In genomic region chr17:66368127-66368526, GRCm38 (mm10) we compare ENCODE assay signal across 24 mouse cellular contexts.
DNase-seq lines count a peak whose midpoint lies in the region; ATAC-seq and TF ChIP-seq lines count a peak whose summit lies in the region.
"Had no signal": no experiment of that assay in that cellular context is flagged by ENCODE, and none has a peak within 500 bp of the region (broad histone marks: within the 10 kb centered on the region; RNA-seq: fewer than 3 reads in every experiment).

No protein-coding gene starts in this region.

- peaks cover 36% of the 10 kb centered on the region for H3K4me1 ChIP-seq in cerebellum, adult 2 months (ENCODE audit: control insufficient read depth, insufficient read depth, low read length)
- H3K4me1 ChIP-seq: liver, embryonic 13.5 days; midbrain, embryonic 12.5 days had no signal

- TF ChIP-seq CTCF in cerebellum, adult 2 months (IDR thresholded peaks at IDR 0.05; ENCODE audit: borderline replicate concordance, insufficient read depth, low read depth, low read length), result no peak

- TF ChIP-seq POLR2A in cerebellum, adult 2 months (IDR thresholded peaks at IDR 0.05; ENCODE audit: borderline replicate concordance, insufficient read depth, low read length), result no peak

- ATAC-seq in megakaryocyte progenitor cell, adult 5-6 weeks (replicated peaks; ENCODE audit: poor library complexity), result no peak
- ATAC-seq: activated CD4-positive, CD25-positive, alpha-beta regulatory T cell, adult 4 months; forebrain, embryonic 16.5 days; intestine, embryonic 15.5 days had no signal

- H3K27ac ChIP-seq in cerebellum, adult 2 months (ENCODE audit: insufficient read depth, low read length), result peak overlapping the region; percentile 49
- H3K27ac ChIP-seq: embryonic facial prominence, embryonic 13.5 days; hindbrain, embryonic 14.5 days; intestine, embryonic 15.5 days; limb, embryonic 13.5 days; liver, embryonic 13.5 days; midbrain, embryonic 12.5 days; stomach, embryonic 15.5 days had no signal

- H3K4me3 ChIP-seq in cerebellum, adult 2 months (replicated peaks; ENCODE audit: insufficient read depth, low read depth, low read length), result no peak overlapping the region
- H3K4me3 ChIP-seq: embryonic facial prominence, embryonic 13.5 days; heart, embryonic 12.5 days; intestine, embryonic 15.5 days; limb, embryonic 13.5 days; liver, embryonic 13.5 days; midbrain, embryonic 12.5 days; stomach, embryonic 15.5 days had no signal

- H3K27me3 ChIP-seq in cerebellum, adult 2 months (ENCODE audit: control insufficient read depth, insufficient read depth, low read length), result no peaks in the 10 kb centered on the region
- H3K27me3 ChIP-seq: embryonic facial prominence, embryonic 13.5 days; heart, embryonic 12.5 days; intestine, embryonic 15.5 days; limb, embryonic 13.5 days; liver, embryonic 13.5 days; midbrain, embryonic 12.5 days; stomach, embryonic 15.5 days had no signal

- 32% methylated on average over 11 of the region's 11 CpGs for WGBS in cerebellum, adult 2 months

- DNase-seq in cerebellum, adult 2 months, result peak; percentile 63 to 73
- no peak for DNase-seq in cerebellum, adult 11-12 months
- peak; percentile 44 for DNase-seq in layer of hippocampus, adult 9-11 months
- DNase-seq in layer of hippocampus, postnatal 10 days (ENCODE audit: low spot score in 2 of 2), result no peak
- DNase-seq in right cerebral cortex, postnatal 25 days, result peak; percentile 61
- DNase-seq in right cerebral cortex, postnatal 10 days (ENCODE audit: low spot score in 2 of 2), result no peak
- no peak for DNase-seq in spleen, adult 12 weeks (ENCODE audit: low spot score)
- DNase-seq: adrenal gland, postnatal 14 days; heart, postnatal 14 days; liver, embryonic 13.5 days; lung, embryonic 14.5 days; lung, postnatal 4 days; retina, postnatal 1 day; thymus, adult 2 months had no signal

Comparison
In these comparisons a context has a peak if more than half of its experiments do, and no peak if none do; other contexts are left out.
1. DNase-seq: peak in cerebellum, adult 2 months (2 of 2), layer of hippocampus, adult 9-11 months (single experiment) and right cerebral cortex, postnatal 25 days (single experiment); none in cerebellum, adult 11-12 months (single experiment), layer of hippocampus, postnatal 10 days (0 of 2), right cerebral cortex, postnatal 10 days (0 of 2) and spleen, adult 12 weeks (single experiment).